Mouse (Mus musculus) thymus, adult 2 months (tissue): ENCODE data around the gene Erich6b.

Source experiments
- CTCF ChIP-seq: fragments of 200-500 bp; IDR thresholded peaks from 2 replicates; pipeline ENCODE4 v1.5.1; 2012; ENCODE audit warnings: mild to moderate bottlenecking, control low read depth, low read length, moderate library complexity, borderline replicate concordance; ENCODE audit not compliant: control insufficient read depth, poor library complexity, insufficient read depth; ENCODE audit errors: extremely low read depth
- POLR2A ChIP-seq: fragments of 200-500 bp; IDR thresholded peaks from 2 replicates; pipeline ENCODE4 v1.6.1; 2012; ENCODE audit warnings: mild to moderate bottlenecking, low read length, control low read depth, moderate library complexity; ENCODE audit not compliant: control insufficient read depth, poor library complexity, insufficient read depth; ENCODE audit errors: extremely low read depth

- TF ChIP-seq CTCF: no peak
- no peak for TF ChIP-seq POLR2A
Observed at GRCm38 (mm10) chr14:75669085-75669645, 27.1 kb downstream of the Erich6b start.
